Mouse (Mus musculus) kidney, postnatal 0 days (tissue): Measurements from ENCODE around the gene Abhd18. TPM values are rescaled to one million over a fixed set of nuclear protein-coding genes. Genes with fewer than 3 reads are reported as not detected.
"Not testable (repeated sequence)": the region's sequence is repeated elsewhere in the genome, so short reads cannot be mapped to it uniquely, and the experiment has no call there.

Experiments used
- ATAC-seq: fragments of 200-750 bp; cut with Nextera tagmentation; replicated peaks from 2 replicates; pipeline ENCODE4 v1.8.0; 2017; ENCODE audit warnings: low read depth, moderate number of reproducible peaks, moderate TSS enrichment, moderate library complexity; ENCODE audit not compliant: low FRiP score
- DNase-seq: peaks from one replicate; pipeline ENCODE4 v3.0.0-alpha.2; 2016; ENCODE audit warnings: low spot score
- H3K27ac ChIP-seq: fragments of 300-500 bp; sonication (generic); 2 replicates; pipeline ENCODE4 v1.5.1; 2014; ENCODE audit warnings: mild to moderate bottlenecking
- H3K27me3 ChIP-seq: fragments of 300-500 bp; sonication (generic); 2 replicates; pipeline ENCODE4 v1.6.1; 2014; ENCODE audit warnings: low read length, mixed read lengths; ENCODE audit not compliant: insufficient read depth
- H3K36me3 ChIP-seq: fragments of 300-500 bp; sonication (generic); 2 replicates; pipeline ENCODE4 v1.6.1; 2014; ENCODE audit warnings: low read length, mixed read lengths; ENCODE audit not compliant: insufficient read depth
- H3K4me1 ChIP-seq: fragments of 300-500 bp; sonication (generic); replicated peaks from 2 replicates; pipeline ENCODE4 v1.6.1; 2014; ENCODE audit warnings: antibody characterized with exemption, low read length, mixed read lengths; ENCODE audit not compliant: insufficient read depth
- H3K4me2 ChIP-seq: fragments of 300-500 bp; sonication (generic); 2 replicates; pipeline ENCODE4 v1.6.1; 2014; ENCODE audit warnings: mild to moderate bottlenecking, low read length, moderate library complexity, mixed read lengths
- H3K4me3 ChIP-seq: fragments of 300-500 bp; sonication (generic); replicated peaks from 2 replicates; pipeline ENCODE4 v1.5.1; 2014; ENCODE audit warnings: low read depth, low read length
- H3K9ac ChIP-seq: fragments of 300-500 bp; sonication (generic); 2 replicates; pipeline ENCODE4 v1.6.1; 2014; ENCODE audit warnings: low read depth, low read length
- H3K9me3 ChIP-seq: fragments of 300-500 bp; sonication (generic); replicated peaks from 2 replicates; pipeline ENCODE4 v1.6.1; 2016; ENCODE audit warnings: low read length, inconsistent platforms, mixed read lengths
- CTCF ChIP-seq: IDR thresholded peaks from 2 replicates; pipeline ENCODE4 v1.5.1; 2016; ENCODE audit warnings: antibody characterized with exemption, low read depth, mild to moderate bottlenecking, moderate library complexity
- WGBS: fragments of 180-500 bp; shearing (Covaris S2); extraction: QIAGEN DNeasy Blood & Tissue Kit; methylation state at CpG from one replicate; pipeline ENCODE4 v1.1.7; 2014; 5-methylcytosine and 5-hydroxymethylcytosine counted together
- polyA plus RNA-seq: library from polyadenylated mRNA; unstranded; fragments of >200 nt; fragmentation: Nextera tagmentation; extraction: Ambion mirVana; gene quantifications from 2 replicates; pipeline ENCODE4 v1.2.1, GENCODE M21; 2015

Abhd18 gene
- polyA plus RNA-seq, 1 experiment from 2014 or later: 7.1 TPM

GRCm38 (mm10) chr3:40808686-40809085 lies 38.1 kb upstream of the Abhd18 start:
- H3K4me1 ChIP-seq: no peaks in the 10 kb centered on the region
- no peaks in the 10 kb centered on the region for H3K9me3 ChIP-seq
- DNase-seq (no peak), ATAC-seq (no peak)
- no peaks in the 10 kb centered on the region for H3K27me3 ChIP-seq
- H3K36me3 ChIP-seq: peaks cover 25% of the 10 kb centered on the region
- H3K4me2 ChIP-seq: no peak overlapping the region
- no peak overlapping the region for H3K4me3 ChIP-seq
- no peak overlapping the region for H3K9ac ChIP-seq
- no peak for TF ChIP-seq CTCF
- H3K27ac ChIP-seq: no peak overlapping the region
- 92% methylated on average over 10 of the region's 10 CpGs for WGBS

- no peak overlapping the region for H3K9ac ChIP-seq
- H3K27ac ChIP-seq: no peak overlapping the region
- peaks cover 30% of the 10 kb centered on the region for H3K36me3 ChIP-seq
- no peak for TF ChIP-seq CTCF
- WGBS: 84% methylated on average over 2 of the region's 2 CpGs
- no peaks in the 10 kb centered on the region for H3K27me3 ChIP-seq
- ATAC-seq (no peak), DNase-seq (no peak)
- no peak overlapping the region for H3K4me2 ChIP-seq
- no peaks in the 10 kb centered on the region for H3K4me1 ChIP-seq
- no peaks in the 10 kb centered on the region for H3K9me3 ChIP-seq
- H3K4me3 ChIP-seq: no peak overlapping the region
Observed at GRCm38 (mm10) chr3:40809894-40810293, 36.9 kb upstream of the Abhd18 start.

- ATAC-seq: no peak
- WGBS: 91% methylated on average over 2 of the region's 2 CpGs
- H3K4me2 ChIP-seq: no peak overlapping the region
- no peaks in the 10 kb centered on the region for H3K4me1 ChIP-seq
- no peaks in the 10 kb centered on the region for H3K27me3 ChIP-seq
- H3K27ac ChIP-seq: no peak overlapping the region
- no peak overlapping the region for H3K9ac ChIP-seq
- H3K9me3 ChIP-seq: no peaks in the 10 kb centered on the region
- TF ChIP-seq CTCF: no peak
- DNase-seq: no peak
- H3K36me3 ChIP-seq: peaks cover 22% of the 10 kb centered on the region; the same call in 1 of the 2 replicates
- no peak overlapping the region for H3K4me3 ChIP-seq
Observed at GRCm38 (mm10) chr3:40813275-40813674, 33.5 kb upstream of the Abhd18 start.

- not testable (repeated sequence) for H3K9me3 ChIP-seq, H3K27ac ChIP-seq, H3K4me3 ChIP-seq, H3K36me3 ChIP-seq, ATAC-seq, H3K27me3 ChIP-seq, H3K9ac ChIP-seq, H3K4me1 ChIP-seq
- peak; percentile 1 for DNase-seq
- H3K4me2 ChIP-seq: peak overlapping the region; percentile 56
- 71% methylated on average over 6 of the region's 6 CpGs for WGBS
Observed at GRCm38 (mm10) chr3:40845521-40845920, 1.2 kb upstream of the Abhd18 start.

- peak; percentile 99 for ATAC-seq
- DNase-seq: peak; percentile 98
- Histone ChIP-seq H3K4me2 (peak within 1 kb of the TSS; percentile 68), H3K4me3 (peak within 1 kb of the TSS; percentile 42), H3K27ac (peak within 1 kb of the TSS; percentile 86), H3K9ac (peak within 1 kb of the TSS; percentile 52; the same call in 1 of the 2 replicates)
- not testable (repeated sequence) for H3K36me3 ChIP-seq, H3K27me3 ChIP-seq, H3K9me3 ChIP-seq, H3K4me1 ChIP-seq
- under 1% methylated on average over 34 of the region's 39 CpGs for WGBS
- TF ChIP-seq CTCF: peak; percentile 75
Observed at GRCm38 (mm10) chr3:40846473-40846956, 255 bp upstream of the Abhd18 start, which contains the start of gene Mfsd8. Gene Mfsd8, minus strand, starts transcription at chr3:40846886.

- peak; percentile 36 for DNase-seq
- peak; percentile 31; the same call in 1 of the 2 replicates for TF ChIP-seq CTCF
Observed at GRCm38 (mm10) chr3:40847018-40847417, 248 bp downstream of the Abhd18 start.

GRCm38 (mm10) chr3:40847936-40848335 lies 1.2 kb downstream of the Abhd18 start:
- H3K4me2 ChIP-seq, H3K27ac ChIP-seq, H3K27me3 ChIP-seq, DNase-seq, H3K36me3 ChIP-seq, H3K4me3 ChIP-seq, H3K9ac ChIP-seq, H3K4me1 ChIP-seq, H3K9me3 ChIP-seq, ATAC-seq: not testable (repeated sequence)
- WGBS: 91% methylated on average over 2 of the region's 2 CpGs

More at GRCm38 (mm10) chr3:40847018-40847417, 248 bp downstream of the Abhd18 start:
- not testable (repeated sequence) for H3K36me3 ChIP-seq, H3K27me3 ChIP-seq, H3K9me3 ChIP-seq, ATAC-seq, H3K4me1 ChIP-seq
- peak overlapping the region; percentile 68 for H3K4me2 ChIP-seq
- H3K27ac ChIP-seq: peak overlapping the region; percentile 71
- 2% methylated on average over 16 of the region's 21 CpGs for WGBS
- H3K4me3 ChIP-seq: peak overlapping the region; percentile 42
- H3K9ac ChIP-seq: peak overlapping the region; percentile 52; the same call in 1 of the 2 replicates

GRCm38 (mm10) chr3:40853123-40853738 lies 6.5 kb downstream of the Abhd18 start:
- DNase-seq, H3K36me3 ChIP-seq, ATAC-seq, H3K4me3 ChIP-seq, H3K9me3 ChIP-seq, H3K4me2 ChIP-seq, H3K27ac ChIP-seq, H3K27me3 ChIP-seq, H3K4me1 ChIP-seq, H3K9ac ChIP-seq: not testable (repeated sequence)
- WGBS: 94% methylated on average over 3 of the region's 3 CpGs
